Mouse (Mus musculus) hindbrain, embryonic 13.5 days (tissue): ENCODE results near the gene Acsm3. TPM values are rescaled to one million over a fixed set of nuclear protein-coding genes. Genes with fewer than 3 reads are reported as not detected.
A peak's percentile ranks its signal among the peaks of the same experiment; 100 is the strongest.

Experiments
- ATAC-seq: fragments of 200-750 bp; cut with Nextera tagmentation; 2 replicates; pipeline ENCODE4 v1.8.0; 2017; ENCODE audit warnings: moderate TSS enrichment; ENCODE audit not compliant: low FRiP score
- H3K27ac ChIP-seq: fragments of 300-500 bp; sonication (generic); 2 replicates; pipeline ENCODE4 v1.5.1; 2015; ENCODE audit warnings: inconsistent platforms, mild to moderate bottlenecking, moderate library complexity
- H3K27me3 ChIP-seq: fragments of 300-500 bp; sonication (generic); 2 replicates; pipeline ENCODE4 v1.6.1; 2015; ENCODE audit warnings: mild to moderate bottlenecking, inconsistent platforms
- H3K36me3 ChIP-seq: fragments of 300-500 bp; sonication (generic); 2 replicates; pipeline ENCODE4 v1.6.1; 2015; ENCODE audit warnings: mild to moderate bottlenecking, inconsistent platforms
- H3K4me1 ChIP-seq: fragments of 300-500 bp; sonication (generic); replicated peaks from 2 replicates; pipeline ENCODE4 v1.6.1; 2015; ENCODE audit warnings: inconsistent platforms
- H3K4me2 ChIP-seq: fragments of 300-500 bp; sonication (generic); 2 replicates; pipeline ENCODE4 v1.6.1; 2015; ENCODE audit warnings: inconsistent platforms, mild to moderate bottlenecking, moderate library complexity
- H3K4me3 ChIP-seq: fragments of 300-500 bp; sonication (generic); 2 replicates; pipeline ENCODE4 v1.5.1; 2015; ENCODE audit warnings: mild to moderate bottlenecking, inconsistent platforms
- H3K9ac ChIP-seq: fragments of 300-500 bp; sonication (generic); 2 replicates; pipeline ENCODE4 v1.6.1; 2015; ENCODE audit warnings: mild to moderate bottlenecking, inconsistent platforms
- H3K9me3 ChIP-seq: fragments of 300-500 bp; sonication (generic); 2 replicates; pipeline ENCODE4 v1.6.1; 2016; ENCODE audit warnings: inconsistent platforms
- WGBS: fragments of 180-500 bp; shearing (Covaris S2); methylation state at CpG from one replicate; pipeline ENCODE4 v1.1.7; 2015; 5-methylcytosine and 5-hydroxymethylcytosine counted together
- polyA plus RNA-seq: library from polyadenylated mRNA; unstranded; fragments of >200 nt; fragmentation: Nextera tagmentation; extraction: Ambion mirVana; gene quantifications from 2 replicates; pipeline ENCODE4 v1.2.1, GENCODE M21; 2015

The Acsm3 gene
- polyA plus RNA-seq, 1 experiment from 2014 or later, result not detected

DNA sequence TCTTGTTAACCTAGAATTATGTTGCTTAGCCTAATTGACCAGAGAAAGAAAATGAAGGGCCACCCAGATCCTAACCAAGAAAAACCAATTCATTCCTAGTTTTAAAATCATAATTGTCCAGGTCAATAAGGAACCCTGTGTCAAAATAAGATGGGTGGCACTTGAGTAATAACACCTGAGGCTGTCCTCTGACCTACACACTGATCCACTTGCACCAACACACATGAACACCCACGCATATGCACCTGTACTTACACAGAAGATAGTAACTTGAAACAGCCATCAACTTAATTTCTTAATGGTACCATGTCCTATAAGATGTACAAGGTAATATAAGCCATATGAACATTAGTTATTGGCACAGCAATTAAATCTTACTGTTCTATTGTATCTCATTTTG, 7.0 kb upstream of the Acsm3 start:
- Histone ChIP-seq H3K9me3 (no peaks in the 10 kb centered on the region), H3K4me3 (no peak overlapping the region), H3K4me1 (no peaks in the 10 kb centered on the region), H3K9ac (no peak overlapping the region), H3K27ac (no peak overlapping the region), H3K27me3 (no peaks in the 10 kb centered on the region), H3K36me3 (no peaks in the 10 kb centered on the region), H3K4me2 (no peak overlapping the region)
- WGBS, result 90% methylated on average over 1 of the region's 1 CpGs
- no peak for ATAC-seq

DNA sequence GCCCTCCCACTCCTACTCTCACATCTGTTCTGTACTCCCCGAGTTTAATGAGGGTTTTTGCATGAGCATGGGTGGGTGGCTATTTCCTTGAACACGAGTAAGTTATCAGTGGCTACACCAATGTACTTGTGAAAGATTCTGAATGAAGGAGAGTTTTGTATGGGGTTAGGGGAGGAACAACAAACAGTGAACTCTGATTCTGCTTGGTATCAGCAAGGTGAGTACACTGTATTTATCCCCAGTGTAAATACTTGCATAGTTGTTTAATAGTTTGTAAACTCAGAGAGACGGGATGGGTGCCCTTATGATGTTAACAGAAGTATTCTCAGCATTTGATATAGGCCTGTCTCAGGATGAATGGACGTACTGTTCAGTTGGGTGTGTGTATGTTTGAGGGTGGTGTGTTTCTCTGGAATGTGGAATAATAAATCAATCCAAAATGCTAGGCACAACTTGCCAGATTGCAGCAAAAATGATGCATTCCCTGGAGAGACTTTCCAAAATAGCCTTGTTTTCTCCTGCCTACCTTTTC, 1.5 kb downstream of the Acsm3 start:
- 76% methylated on average over 4 of the region's 4 CpGs for WGBS
- Histone ChIP-seq H3K4me2 (no peak overlapping the region), H3K4me3 (no peak overlapping the region), H3K4me1 (no peaks in the 10 kb centered on the region), H3K36me3 (no peaks in the 10 kb centered on the region), H3K9me3 (no peaks in the 10 kb centered on the region), H3K9ac (no peak overlapping the region), H3K27me3 (no peaks in the 10 kb centered on the region), H3K27ac (no peak overlapping the region)
- no peak for ATAC-seq

- H3K27me3 ChIP-seq, result no peaks in the 10 kb centered on the region
- no peak for ATAC-seq
- 94% methylated on average over 3 of the region's 3 CpGs for WGBS
- H3K36me3 ChIP-seq, result no peaks in the 10 kb centered on the region
- no peaks in the 10 kb centered on the region for H3K9me3 ChIP-seq
- no peak overlapping the region for H3K9ac ChIP-seq
- no peaks in the 10 kb centered on the region for H3K4me1 ChIP-seq
- H3K27ac ChIP-seq, result no peak overlapping the region
- no peak overlapping the region for H3K4me2 ChIP-seq
- no peak overlapping the region for H3K4me3 ChIP-seq
Measured at GRCm38 (mm10) chr7:119764377-119764776, 3.7 kb downstream of the Acsm3 start.

- Histone ChIP-seq H3K4me3 (no peak overlapping the region), H3K27ac (no peak overlapping the region), H3K9me3 (no peaks in the 10 kb centered on the region), H3K4me2 (no peak overlapping the region), H3K27me3 (no peaks in the 10 kb centered on the region), H3K9ac (no peak overlapping the region), H3K36me3 (no peaks in the 10 kb centered on the region), H3K4me1 (no peaks in the 10 kb centered on the region)
- no peak for ATAC-seq
- 93% methylated on average over 6 of the region's 6 CpGs for WGBS
Measured at GRCm38 (mm10) chr7:119766996-119767395, 6.3 kb downstream of the Acsm3 start.

DNA sequence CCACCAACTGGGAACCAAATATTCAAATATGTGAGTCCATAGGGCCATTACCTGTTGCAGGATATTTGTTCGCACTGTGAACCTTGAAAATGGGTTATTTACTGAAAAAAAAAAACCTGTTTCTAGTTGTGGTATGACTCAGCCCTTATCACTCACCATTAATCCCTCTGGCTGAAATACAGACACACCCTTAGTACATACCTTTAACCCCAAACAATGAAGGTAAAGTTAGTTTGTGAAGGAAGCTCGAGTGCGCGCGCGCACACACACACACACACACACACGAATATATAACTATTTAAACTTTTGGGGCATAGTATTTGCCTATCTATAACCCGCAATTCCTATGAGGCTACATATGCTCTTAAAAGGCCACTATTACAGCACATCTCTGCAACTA, 9.2 kb downstream of the Acsm3 start:
- Histone ChIP-seq H3K27me3 (no peaks in the 10 kb centered on the region), H3K4me2 (no peak overlapping the region), H3K9me3 (no peaks in the 10 kb centered on the region), H3K4me3 (no peak overlapping the region), H3K27ac (no peak overlapping the region), H3K36me3 (no peaks in the 10 kb centered on the region), H3K4me1 (no peaks in the 10 kb centered on the region), H3K9ac (no peak overlapping the region)
- no peak for ATAC-seq
- 93% methylated on average over 8 of the region's 8 CpGs for WGBS

- H3K4me3 ChIP-seq, result no peak overlapping the region
- peaks cover 47% of the 10 kb centered on the region for H3K36me3 ChIP-seq
- no peaks in the 10 kb centered on the region for H3K27me3 ChIP-seq
- no peak for ATAC-seq
- WGBS, result 99% methylated on average over 2 of the region's 2 CpGs
- no peaks in the 10 kb centered on the region for H3K4me1 ChIP-seq
- no peak overlapping the region for H3K27ac ChIP-seq
- H3K4me2 ChIP-seq, result no peak overlapping the region
- no peak overlapping the region for H3K9ac ChIP-seq
- no peaks in the 10 kb centered on the region for H3K9me3 ChIP-seq
Measured at GRCm38 (mm10) chr7:119783453-119783852, 22.7 kb downstream of the Acsm3 start.

DNA sequence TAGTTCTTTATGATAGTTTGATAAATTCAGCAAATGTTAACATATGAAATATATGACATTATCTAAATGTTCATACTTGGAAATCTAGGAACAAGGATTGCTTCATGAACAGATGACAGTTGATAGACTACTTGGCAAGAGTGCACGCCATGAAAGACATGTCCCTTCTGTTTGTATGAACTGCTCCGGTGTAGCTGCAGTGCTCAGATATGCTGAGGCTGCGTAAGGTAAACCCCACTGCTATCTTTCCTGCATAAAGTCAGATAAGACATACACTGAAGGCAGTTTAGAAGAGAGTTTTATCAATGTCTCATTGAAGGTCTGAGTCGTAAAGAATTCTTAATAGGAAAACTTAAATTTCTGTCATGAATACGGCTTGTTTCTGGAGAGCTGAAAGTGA, 24.2 kb downstream of the Acsm3 start:
- no peaks in the 10 kb centered on the region for H3K27me3 ChIP-seq
- H3K27ac ChIP-seq, result no peak overlapping the region
- H3K9ac ChIP-seq, result no peak overlapping the region
- no peak overlapping the region for H3K4me2 ChIP-seq
- WGBS, result 97% methylated on average over 5 of the region's 5 CpGs
- ATAC-seq, result no peak
- no peaks in the 10 kb centered on the region for H3K4me1 ChIP-seq
- no peaks in the 10 kb centered on the region for H3K9me3 ChIP-seq
- H3K36me3 ChIP-seq, result peaks cover 60% of the 10 kb centered on the region
- no peak overlapping the region for H3K4me3 ChIP-seq

DNA sequence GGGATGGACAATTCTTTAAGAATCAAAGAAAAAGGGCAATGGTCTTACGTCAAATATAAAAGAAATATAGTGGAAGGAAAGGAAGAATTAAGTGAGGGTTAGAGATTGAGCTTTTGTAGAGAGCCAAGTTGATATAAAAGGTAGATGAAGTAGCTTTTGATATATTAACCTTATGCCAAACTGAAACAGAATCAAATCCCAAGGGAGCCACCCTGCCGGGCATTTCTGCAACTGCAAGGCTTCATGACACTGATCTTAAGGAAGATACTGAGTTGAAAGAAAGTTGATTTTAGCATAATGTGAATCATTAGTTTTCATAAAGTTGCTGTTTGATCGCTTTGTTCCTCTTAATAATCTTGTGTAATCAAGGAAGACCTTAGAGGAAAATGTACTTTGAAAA, 28.3 kb downstream of the Acsm3 start:
- Histone ChIP-seq H3K27me3 (no peaks in the 10 kb centered on the region), H3K36me3 (peaks cover 51% of the 10 kb centered on the region), H3K9ac (no peak overlapping the region), H3K4me3 (no peak overlapping the region), H3K27ac (no peak overlapping the region), H3K4me1 (peaks cover 11% of the 10 kb centered on the region), H3K4me2 (no peak overlapping the region), H3K9me3 (no peaks in the 10 kb centered on the region)
- no peak for ATAC-seq
- 92% methylated on average over 3 of the region's 3 CpGs for WGBS

DNA sequence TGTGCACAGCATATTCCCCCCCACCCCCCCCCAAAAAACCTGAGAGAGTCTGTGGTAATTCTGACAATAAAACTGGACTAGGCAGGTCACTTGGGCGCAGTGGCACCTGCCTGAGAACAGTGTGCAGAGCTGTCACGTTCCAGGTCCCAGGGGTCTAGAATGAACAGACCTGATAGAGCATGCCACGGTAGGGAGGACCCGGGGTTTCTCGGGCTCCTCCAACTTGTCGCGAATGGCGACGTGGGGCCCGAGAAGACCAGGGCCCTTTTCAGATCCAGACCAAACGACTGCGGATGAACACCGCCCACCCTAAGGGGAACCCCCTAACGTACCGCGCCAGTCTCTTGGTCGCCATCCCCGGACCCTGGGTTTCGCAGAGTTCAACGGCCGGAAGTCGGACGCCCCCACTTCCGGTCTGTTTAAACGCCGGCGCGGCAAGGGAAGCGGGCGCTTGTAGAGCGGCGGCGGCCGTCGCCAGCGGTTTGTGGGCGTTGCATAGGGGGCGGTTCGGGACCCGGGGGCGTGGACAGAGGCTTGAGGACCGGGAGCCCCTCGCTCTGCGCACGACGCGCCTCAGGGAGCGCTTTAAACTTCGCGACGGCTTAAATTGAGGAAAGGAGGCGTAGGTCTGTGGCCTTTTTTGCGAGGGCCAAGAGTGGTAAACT, 33.0 kb downstream of the Acsm3 start, which contains the start of the genes Rexo5 and Eri2:
Gene Rexo5 (plus strand): TSS at position 421 of the 665 bp plus-strand sequence.
Gene Eri2 (minus strand): TSS at position 473 of the 665 bp plus-strand sequence.
- Histone ChIP-seq H3K27me3 (no peaks in the 10 kb centered on the region), H3K4me1 (peaks cover 21% of the 10 kb centered on the region), H3K4me2 (peak within 1 kb of the TSS; percentile 74), H3K9ac (peak within 1 kb of the TSS; percentile 76), H3K9me3 (no peaks in the 10 kb centered on the region), H3K4me3 (peak within 1 kb of the TSS; percentile 69), H3K27ac (peak within 1 kb of the TSS; percentile 69), H3K36me3 (peaks cover 16% of the 10 kb centered on the region)
- peak; percentile 98 for ATAC-seq
- under 1% methylated on average over 53 of the region's 53 CpGs for WGBS

DNA sequence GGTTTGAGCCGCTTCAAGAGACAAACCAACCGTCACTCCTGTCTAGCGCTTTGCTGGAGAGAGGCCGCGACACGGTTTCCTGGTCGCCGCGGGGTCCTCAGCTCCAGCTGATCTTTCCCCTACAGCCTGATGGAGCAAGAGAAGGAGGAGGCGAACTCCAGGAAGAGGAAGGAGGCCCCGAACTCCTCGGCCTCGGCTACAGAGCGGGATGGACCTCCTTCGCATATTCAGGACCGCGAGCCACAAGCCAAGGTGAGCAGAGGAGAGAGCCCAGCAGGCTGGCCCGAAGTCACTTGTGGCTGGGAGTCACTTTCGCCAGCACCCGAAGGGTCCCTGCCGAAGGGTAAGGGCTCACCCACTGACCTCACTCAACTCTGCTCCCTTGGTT, 33.5 kb downstream of the Acsm3 start:
- Histone ChIP-seq H3K9me3 (no peaks in the 10 kb centered on the region), H3K4me3 (peak overlapping the region; percentile 69), H3K36me3 (peaks cover 11% of the 10 kb centered on the region), H3K4me2 (peak overlapping the region; percentile 74), H3K27me3 (no peaks in the 10 kb centered on the region), H3K9ac (peak overlapping the region; percentile 76), H3K4me1 (peaks cover 21% of the 10 kb centered on the region), H3K27ac (peak overlapping the region; percentile 69)
- ATAC-seq, result no peak
- WGBS, result under 1% methylated on average over 21 of the region's 21 CpGs

GRCm38 (mm10) chr7:119795311-119795710, 34.6 kb downstream of the Acsm3 start:
- peak overlapping the region; percentile 30 for H3K4me2 ChIP-seq
- H3K27ac ChIP-seq, result no peak overlapping the region
- H3K4me3 ChIP-seq, result 0 out of 2 replicates have a peak overlapping the region, but pooled peaks have one; percentile 7
- peak overlapping the region; percentile 61; the same call in 1 of the 2 replicates for H3K9ac ChIP-seq
- no peaks in the 10 kb centered on the region for H3K27me3 ChIP-seq
- no peaks in the 10 kb centered on the region for H3K9me3 ChIP-seq
- H3K4me1 ChIP-seq, result peaks cover 21% of the 10 kb centered on the region
- ATAC-seq, result no peak
- 0 out of 2 replicates have a peak, but pooled peaks cover 3% of the 10 kb centered on the region for H3K36me3 ChIP-seq

DNA sequence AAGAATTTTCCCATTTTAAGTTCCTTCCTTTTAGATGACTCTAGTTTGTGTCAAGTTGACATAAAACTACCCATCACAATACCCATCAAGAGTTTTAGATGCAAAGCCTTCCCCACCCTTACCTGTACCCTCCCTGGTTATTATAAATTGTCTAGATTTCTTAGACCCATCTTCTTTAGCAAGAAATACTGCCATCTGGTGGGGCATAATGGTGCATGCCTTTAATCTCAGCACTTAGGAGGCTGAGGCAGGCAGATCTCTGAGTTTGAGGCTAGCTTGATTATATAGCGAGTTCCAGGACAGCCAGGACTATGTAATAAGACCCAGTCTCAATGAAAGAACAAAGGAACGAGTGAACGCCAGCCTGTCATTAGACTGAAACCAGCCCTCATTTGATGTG, 39.8 kb downstream of the Acsm3 start:
- Histone ChIP-seq H3K9ac (no peak overlapping the region), H3K4me3 (no peak overlapping the region), H3K4me2 (no peak overlapping the region), H3K27me3 (no peaks in the 10 kb centered on the region), H3K36me3 (0 out of 2 replicates have a peak, but pooled peaks cover 2% of the 10 kb centered on the region), H3K9me3 (no peaks in the 10 kb centered on the region), H3K27ac (no peak overlapping the region), H3K4me1 (no peaks in the 10 kb centered on the region)
- no peak for ATAC-seq
- WGBS, result 98% methylated on average over 3 of the region's 3 CpGs

- Histone ChIP-seq H3K4me1 (no peaks in the 10 kb centered on the region), H3K9ac (no peak overlapping the region), H3K27me3 (no peaks in the 10 kb centered on the region), H3K36me3 (0 out of 2 replicates have a peak, but pooled peaks cover 2% of the 10 kb centered on the region), H3K27ac (no peak overlapping the region), H3K4me2 (no peak overlapping the region), H3K9me3 (no peaks in the 10 kb centered on the region), H3K4me3 (no peak overlapping the region)
- 89% methylated on average over 3 of the region's 3 CpGs for WGBS
- ATAC-seq, result no peak
Measured at GRCm38 (mm10) chr7:119800991-119801390, 40.3 kb downstream of the Acsm3 start.
